Mouse (Mus musculus): ENCODE measurements around the gene Olfr209.

DNA sequence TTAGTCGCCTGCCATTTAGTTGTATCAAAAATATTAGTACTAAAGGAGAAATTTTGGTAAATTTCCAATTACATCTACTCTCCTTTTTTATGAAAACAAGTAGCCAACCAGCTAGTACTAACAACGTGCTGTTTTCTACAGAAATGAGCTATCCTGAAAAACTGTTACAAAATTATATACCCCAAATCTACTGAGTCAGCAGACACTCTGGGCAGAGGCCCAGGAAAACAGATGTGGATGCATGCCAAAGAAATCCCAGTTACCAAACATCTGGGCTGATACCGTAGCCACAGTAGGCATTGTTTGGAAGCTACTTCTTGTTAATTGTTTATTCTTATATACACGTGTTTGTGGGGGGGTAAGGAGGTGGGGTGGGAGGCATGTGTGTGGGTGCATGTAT lies 49.7 kb upstream of the Olfr209 start:
- TF ChIP-seq CTCF (IDR thresholded peaks at IDR 0.05; ENCODE audit: extremely low read depth, insufficient read depth, low read length), result no peak
- no peak for TF ChIP-seq POLR2A (IDR thresholded peaks at IDR 0.05; ENCODE audit: extremely low read depth, insufficient read depth, low read length)
